Mouse (Mus musculus) heart, postnatal 0 days (tissue): ENCODE measurements around the gene Snx1.

Source experiments
- CTCF ChIP-seq: IDR thresholded peaks from 2 replicates; pipeline ENCODE4 v1.5.1; 2016; ENCODE audit warnings: antibody characterized with exemption, control low read depth, low read depth
- EP300 ChIP-seq: IDR thresholded peaks from 2 replicates; pipeline ENCODE4 v1.6.1; 2016; ENCODE audit warnings: antibody characterized with exemption, low read depth

DNA sequence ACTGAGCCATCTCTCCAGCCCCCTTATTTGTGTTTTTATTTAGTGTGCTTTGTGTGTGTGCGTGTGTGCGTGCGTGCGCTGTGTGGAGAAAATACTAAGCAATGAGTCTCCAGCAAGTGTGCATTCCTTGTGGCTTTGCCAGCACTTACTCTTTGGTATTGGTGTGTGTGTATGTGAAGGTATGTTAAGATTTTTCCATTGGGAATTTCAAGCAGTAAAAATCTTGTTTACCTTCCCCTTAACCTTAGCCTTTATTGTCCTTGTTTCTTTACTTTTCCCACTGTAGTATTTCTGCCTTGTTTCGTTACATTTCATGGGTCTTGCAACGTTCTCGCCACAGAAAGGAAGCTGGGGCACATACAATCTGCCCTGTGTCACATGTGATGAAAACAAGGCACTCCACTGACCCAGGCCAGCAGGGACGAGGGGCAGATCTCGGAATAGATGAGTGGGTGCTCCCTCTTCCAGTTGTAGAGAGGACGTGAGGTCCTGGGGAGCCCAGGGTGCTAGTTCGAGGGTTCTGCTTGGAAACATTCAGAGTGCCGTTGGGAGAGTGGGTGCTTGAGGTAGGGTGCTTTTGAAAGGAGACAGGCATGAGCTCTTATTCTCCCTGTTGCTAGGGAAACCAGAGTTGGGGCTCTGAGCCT, 45.0 kb upstream of the Snx1 start:
- no peak for TF ChIP-seq EP300
- no peak for TF ChIP-seq CTCF
